Mouse (Mus musculus): ENCODE measurements around the gene Reep3. TPM values are rescaled to one million over a fixed set of nuclear protein-coding genes. Genes with fewer than 3 reads are reported as not detected.
A peak's percentile ranks its signal among the peaks of the same experiment; 100 is the strongest.
"Not testable (repeated sequence)": the region's sequence is repeated elsewhere in the genome, so short reads cannot be mapped to it uniquely, and the experiment has no call there.

Gene Reep3
- polyA plus RNA-seq, 1 experiment from 2014 or later = 60.5 TPM

- no peak overlapping the region for H3K4me3 ChIP-seq (ENCODE audit: inconsistent target)
- whole genome bisulfite sequencing (ENCODE audit: missing documents) = 95% methylated on average over 2 of the region's 2 CpGs
- no peak overlapping the region for H3K27ac ChIP-seq
- H3K36me3 ChIP-seq (ENCODE audit: inconsistent target) = peaks cover 27% of the 10 kb centered on the region
- no peaks in the 10 kb centered on the region for H3K79me2 ChIP-seq (ENCODE audit: inconsistent target)
These were observed 79.4 kb downstream of the Reep3 start for GRCm38 (mm10) chr10:67017315-67017714.

GRCm38 (mm10) chr10:67016615-67017278 is 80.0 kb downstream of the Reep3 start:
- no peaks in the 10 kb centered on the region for H3K79me2 ChIP-seq (ENCODE audit: inconsistent target)
- WGBS (ENCODE audit: missing documents) = 96% methylated on average over 4 of the region's 4 CpGs
- peaks cover 27% of the 10 kb centered on the region for H3K36me3 ChIP-seq (ENCODE audit: inconsistent target)
- no peak overlapping the region for H3K27ac ChIP-seq
- H3K4me3 ChIP-seq (ENCODE audit: inconsistent target) = no peak overlapping the region

GRCm38 (mm10) chr10:67014746-67015145 is 82.0 kb downstream of the Reep3 start:
- Histone ChIP-seq H3K27ac (no peak overlapping the region), H3K79me2 (ENCODE audit: inconsistent target) (no peaks in the 10 kb centered on the region), H3K36me3 (ENCODE audit: inconsistent target) (peaks cover 16% of the 10 kb centered on the region), H3K4me3 (ENCODE audit: inconsistent target) (no peak overlapping the region)
- 91% methylated on average over 12 of the region's 12 CpGs for WGBS (ENCODE audit: missing documents)

GRCm38 (mm10) chr10:67010521-67010920 is 86.2 kb downstream of the Reep3 start:
- Histone ChIP-seq H3K36me3 (ENCODE audit: inconsistent target) (peaks cover 16% of the 10 kb centered on the region), H3K27ac (no peak overlapping the region), H3K4me3 (ENCODE audit: inconsistent target) (no peak overlapping the region), H3K79me2 (ENCODE audit: inconsistent target) (no peaks in the 10 kb centered on the region)
- WGBS (ENCODE audit: missing documents) = 93% methylated on average over 12 of the region's 12 CpGs

- Histone ChIP-seq H3K4me3 (ENCODE audit: inconsistent target) (peak overlapping the region; percentile 37), H3K27ac (peak overlapping the region; percentile 94)
- 2% methylated on average over 12 of the region's 12 CpGs for WGBS (ENCODE audit: missing documents)
These were observed 92.2 kb downstream of the Reep3 start for GRCm38 (mm10) chr10:67004527-67005042.

GRCm38 (mm10) chr10:67003743-67004526 is 92.8 kb downstream of the Reep3 start:
- Histone ChIP-seq H3K36me3 (ENCODE audit: inconsistent target) (no peaks in the 10 kb centered on the region), H3K79me2 (ENCODE audit: inconsistent target) (no peaks in the 10 kb centered on the region), H3K4me3 (ENCODE audit: inconsistent target) (peak overlapping the region; percentile 37), H3K27ac (peak overlapping the region; percentile 94)
- WGBS (ENCODE audit: missing documents) = under 1% methylated on average over 22 of the region's 22 CpGs

More at GRCm38 (mm10) chr10:67004527-67005042, 92.2 kb downstream of the Reep3 start:
- no peaks in the 10 kb centered on the region for H3K79me2 ChIP-seq (ENCODE audit: inconsistent target)
- no peaks in the 10 kb centered on the region for H3K36me3 ChIP-seq (ENCODE audit: inconsistent target)

- no peaks in the 10 kb centered on the region for H3K79me2 ChIP-seq (ENCODE audit: inconsistent target)
- H3K27ac ChIP-seq = peak overlapping the region; percentile 94
- WGBS (ENCODE audit: missing documents) = 27% methylated on average over 23 of the region's 25 CpGs
- no peaks in the 10 kb centered on the region for H3K36me3 ChIP-seq (ENCODE audit: inconsistent target)
- H3K4me3 ChIP-seq (ENCODE audit: inconsistent target) = peak overlapping the region; percentile 37; the same call in 1 of the 2 replicates
These were observed 93.6 kb downstream of the Reep3 start for GRCm38 (mm10) chr10:67003009-67003742.

GRCm38 (mm10) chr10:67002207-67003008 is 94.3 kb downstream of the Reep3 start:
- no peaks in the 10 kb centered on the region for H3K79me2 ChIP-seq (ENCODE audit: inconsistent target)
- 50% methylated on average over 25 of the region's 30 CpGs for WGBS (ENCODE audit: missing documents)
- H3K36me3 ChIP-seq (ENCODE audit: inconsistent target) = no peaks in the 10 kb centered on the region
- peak overlapping the region; percentile 94 for H3K27ac ChIP-seq
- H3K4me3 ChIP-seq (ENCODE audit: inconsistent target) = no peak overlapping the region

GRCm38 (mm10) chr10:67000958-67001615 is 95.7 kb downstream of the Reep3 start:
- 96% methylated on average over 12 of the region's 13 CpGs for WGBS (ENCODE audit: missing documents)
- H3K27ac ChIP-seq; H3K79me2 ChIP-seq (ENCODE audit: inconsistent target); H3K4me3 ChIP-seq (ENCODE audit: inconsistent target); H3K36me3 ChIP-seq (ENCODE audit: inconsistent target): not testable (repeated sequence)

- Histone ChIP-seq H3K36me3 (ENCODE audit: inconsistent target) (no peaks in the 10 kb centered on the region), H3K4me3 (ENCODE audit: inconsistent target) (no peak overlapping the region), H3K27ac (no peak overlapping the region), H3K79me2 (ENCODE audit: inconsistent target) (no peaks in the 10 kb centered on the region)
- WGBS (ENCODE audit: missing documents) = 94% methylated on average over 5 of the region's 5 CpGs
These were observed 96.6 kb downstream of the Reep3 start for GRCm38 (mm10) chr10:67000136-67000535.

GRCm38 (mm10) chr10:66998770-66999169 is 98.0 kb downstream of the Reep3 start:
- no peaks in the 10 kb centered on the region for H3K79me2 ChIP-seq (ENCODE audit: inconsistent target)
- H3K4me3 ChIP-seq (ENCODE audit: inconsistent target) = no peak overlapping the region
- no peaks in the 10 kb centered on the region for H3K36me3 ChIP-seq (ENCODE audit: inconsistent target)
- H3K27ac ChIP-seq = peak overlapping the region; percentile 39; the same call in 1 of the 2 replicates
- 2% methylated on average over 7 of the region's 7 CpGs for WGBS (ENCODE audit: missing documents)

- WGBS (ENCODE audit: missing documents) = 51% methylated on average over 6 of the region's 6 CpGs
- H3K79me2 ChIP-seq (ENCODE audit: inconsistent target) = no peaks in the 10 kb centered on the region
- no peaks in the 10 kb centered on the region for H3K36me3 ChIP-seq (ENCODE audit: inconsistent target)
- no peak overlapping the region for H3K27ac ChIP-seq
- H3K4me3 ChIP-seq (ENCODE audit: inconsistent target) = no peak overlapping the region
These were observed 101.6 kb downstream of the Reep3 start for GRCm38 (mm10) chr10:66995181-66995580.

GRCm38 (mm10) chr10:66994469-66994868 is 102.3 kb downstream of the Reep3 start:
- Histone ChIP-seq H3K4me3 (ENCODE audit: inconsistent target) (no peak overlapping the region), H3K79me2 (ENCODE audit: inconsistent target) (no peaks in the 10 kb centered on the region), H3K27ac (no peak overlapping the region), H3K36me3 (ENCODE audit: inconsistent target) (no peaks in the 10 kb centered on the region)
- 89% methylated on average over 5 of the region's 5 CpGs for WGBS (ENCODE audit: missing documents)

Measured in macrophage (primary cell).